Mouse (Mus musculus) adrenal gland, postnatal 4 days (tissue): ENCODE measurements around the gene 5330417H12Rik. TPM values are rescaled to one million over a fixed set of nuclear protein-coding genes. Genes with fewer than 3 reads are reported as not detected.
A peak's percentile ranks its signal among the peaks of the same experiment; 100 is the strongest.

ENCODE experiments used
- DNase-seq, 2 experiments: peaks; one replicate each; pipeline ENCODE4 v3.0.0; 2021 to 2022; ENCODE audit warnings: low spot score in 2 of 2, mixed read lengths in 2 of 2
- long read RNA-seq, 2 experiments: library from polyadenylated mRNA; stranded (forward); transcript quantifications; one replicate each; pipeline ENCODE4 v2.0.0; 2021
- total RNA-seq, 2 experiments: library from RNA; stranded (reverse); gene quantifications; 2 replicates each; pipeline ENCODE4 v1.2.3; 2021

Gene 5330417H12Rik
- not detected for total RNA-seq
- long read RNA-seq, experiment 1, result 0 reads
- long read RNA-seq, experiment 2, result 0 reads

GRCm38 (mm10) chr7:107625061-107625460 is at the start of gene 5330417H12Rik:
5330417H12Rik (minus strand) TSS chr7:107625161.
- DNase-seq, result no peak

DNA sequence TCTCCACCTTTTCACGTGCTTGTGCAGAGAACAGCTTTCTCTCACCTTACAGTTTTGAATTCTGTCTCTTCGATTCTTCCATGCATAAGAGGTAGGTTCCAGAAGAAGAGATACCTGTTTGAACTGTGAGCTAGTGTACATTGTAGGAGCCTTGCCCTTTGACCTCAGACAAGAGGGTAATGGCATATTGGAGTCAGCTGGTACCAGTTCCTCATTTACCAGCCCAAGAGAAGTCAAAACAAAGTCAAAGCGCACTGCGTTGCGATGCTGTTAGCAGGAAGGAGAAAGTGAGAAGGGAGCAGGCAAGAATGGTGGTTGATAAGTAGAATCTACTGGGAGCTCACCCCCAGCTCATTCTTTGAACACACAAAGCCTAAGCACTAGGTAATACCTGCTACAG is 43.6 kb upstream of the 5330417H12Rik start:
- no peak for DNase-seq

DNA sequence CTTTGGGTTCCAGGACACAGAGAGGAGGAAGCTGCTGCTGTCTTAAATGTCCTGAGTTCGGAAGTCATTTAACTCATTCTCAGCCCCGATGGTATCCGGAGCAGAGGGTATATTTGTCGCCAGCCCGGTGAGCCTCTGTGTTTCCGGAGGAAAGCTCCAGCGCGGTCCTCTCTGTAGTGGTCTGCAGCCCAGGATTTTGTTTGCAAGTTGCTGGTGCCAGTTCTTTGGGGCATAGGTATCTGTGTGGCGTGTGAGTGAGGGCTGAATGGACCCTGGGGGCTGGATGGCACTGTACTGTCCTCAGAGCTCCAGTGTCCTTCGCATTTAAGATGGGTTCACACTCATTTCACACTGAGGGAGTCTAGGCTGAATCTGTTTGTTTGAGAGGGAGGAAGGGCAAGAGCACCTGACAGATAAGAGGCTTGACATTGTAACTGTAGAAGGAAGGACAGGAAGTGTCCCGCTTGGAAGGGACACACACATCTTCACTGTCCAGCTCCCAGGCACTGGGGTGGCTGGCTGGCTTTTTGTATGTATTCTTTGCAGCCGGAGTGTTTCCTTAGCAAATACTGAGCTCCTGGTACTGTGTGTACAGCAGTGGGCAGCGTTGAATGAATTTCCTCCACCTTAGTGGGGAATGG is 41.4 kb upstream of the 5330417H12Rik start:
- DNase-seq, result no peak

GRCm38 (mm10) chr7:107665586-107666261 is 40.8 kb upstream of the 5330417H12Rik start:
- DNase-seq, result no peak

DNA sequence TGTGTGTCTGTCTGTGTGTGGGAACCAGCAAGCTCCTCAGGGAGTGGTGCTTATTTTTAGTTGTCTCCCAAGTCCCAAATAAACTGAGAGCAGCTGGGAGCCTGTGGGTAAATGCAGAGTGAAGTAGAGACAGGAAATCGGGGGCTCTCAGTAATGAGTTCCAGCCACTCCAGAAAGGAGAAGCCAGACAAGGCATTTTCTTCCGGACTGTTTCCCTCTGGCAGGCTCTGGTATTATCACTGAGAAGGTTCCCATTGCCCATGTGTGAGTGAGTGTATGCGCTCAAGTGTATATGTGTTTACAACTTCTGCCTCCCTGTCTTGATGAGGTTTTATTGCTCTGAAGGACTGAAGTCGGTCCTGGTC is 40.2 kb upstream of the 5330417H12Rik start:
- DNase-seq, result no peak

DNA sequence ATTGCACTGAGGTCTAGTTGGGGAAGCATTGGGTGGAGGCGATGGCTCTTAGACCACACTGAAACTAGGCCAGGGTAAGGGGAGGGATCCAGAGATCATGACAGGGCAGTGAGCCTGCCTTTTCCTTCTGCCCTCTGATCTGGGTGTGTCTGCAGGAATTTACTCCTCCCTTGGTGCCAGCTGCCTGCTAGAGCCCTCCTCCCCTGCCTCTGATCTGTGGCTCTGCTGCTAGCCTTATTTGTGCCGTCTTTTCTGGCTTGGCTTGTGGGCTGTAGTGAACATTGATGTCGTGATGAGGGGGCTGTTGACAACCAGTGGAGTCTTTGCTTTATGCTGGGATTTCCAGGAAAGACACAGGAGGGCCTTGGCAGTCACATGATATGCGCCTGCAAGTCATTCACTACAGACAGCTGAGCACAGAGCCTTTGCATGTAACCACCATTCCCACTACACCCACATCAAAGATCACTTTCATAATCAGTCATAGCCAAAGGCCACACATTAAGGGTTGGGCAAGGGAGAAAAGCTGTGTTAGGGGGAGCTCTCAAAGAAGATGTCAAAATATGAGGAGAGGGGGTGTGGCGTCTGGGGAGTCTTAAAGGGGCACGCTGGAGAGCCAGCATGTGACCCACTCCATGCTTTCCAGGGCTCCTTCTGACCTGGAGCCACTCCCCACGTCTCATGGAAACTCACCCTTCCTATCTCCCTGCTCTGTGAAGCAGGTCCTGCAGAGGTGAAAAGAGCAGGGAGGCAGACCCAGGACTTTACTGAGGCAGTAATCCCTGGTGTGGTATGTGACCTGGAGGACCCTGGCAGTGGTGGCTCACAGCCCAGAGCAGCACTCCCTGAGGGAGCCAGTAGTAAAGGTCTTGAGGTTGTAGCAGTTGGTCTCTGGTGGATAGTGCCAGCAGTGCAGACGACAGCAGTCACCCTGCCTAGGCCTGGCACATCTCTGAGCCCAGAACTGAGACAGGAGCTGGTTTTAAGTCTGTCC is 39.4 kb upstream of the 5330417H12Rik start:
- DNase-seq, result no peak

DNA sequence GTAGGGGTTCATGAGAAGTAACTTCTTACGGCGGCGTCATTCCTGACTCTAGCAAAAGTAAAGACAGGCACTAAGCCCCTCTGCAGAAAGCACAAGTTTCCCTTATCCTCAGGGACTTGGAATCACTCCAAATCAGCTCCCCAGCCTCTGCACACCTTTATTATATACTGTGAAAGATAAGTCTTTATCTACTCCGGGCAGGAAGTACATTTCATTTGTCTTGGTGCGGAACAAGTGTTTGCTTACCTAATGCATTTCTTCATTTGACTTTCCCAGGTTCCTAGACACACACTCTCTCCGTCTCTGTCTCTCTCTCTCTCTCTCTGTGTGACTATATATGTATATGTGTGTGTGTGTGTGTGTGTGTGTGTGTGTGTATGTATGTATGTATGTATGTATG is 38.7 kb upstream of the 5330417H12Rik start:
- DNase-seq, result no peak

DNA sequence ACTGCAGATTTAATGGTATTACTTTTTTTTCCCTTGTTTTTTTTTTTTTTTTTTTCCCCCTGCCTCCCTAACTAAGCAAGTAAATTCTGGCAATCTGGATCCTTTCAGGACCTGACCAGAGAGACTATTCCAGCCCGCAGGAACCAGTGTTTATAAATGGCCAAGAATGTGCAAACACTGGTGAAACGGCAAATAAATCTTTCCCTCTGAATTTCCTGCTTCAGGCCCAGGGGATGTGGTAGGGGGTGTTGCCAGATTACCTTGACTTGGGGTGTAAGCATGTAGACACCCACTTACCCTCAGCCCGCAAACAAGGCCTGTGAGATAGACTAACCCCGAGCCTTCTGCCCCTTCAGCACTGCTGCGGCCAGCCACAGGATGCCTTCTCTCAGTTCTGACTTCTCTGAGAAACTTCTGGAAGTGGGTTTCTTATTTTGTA is 36.9 kb upstream of the 5330417H12Rik start:
- DNase-seq, result no peak

DNA sequence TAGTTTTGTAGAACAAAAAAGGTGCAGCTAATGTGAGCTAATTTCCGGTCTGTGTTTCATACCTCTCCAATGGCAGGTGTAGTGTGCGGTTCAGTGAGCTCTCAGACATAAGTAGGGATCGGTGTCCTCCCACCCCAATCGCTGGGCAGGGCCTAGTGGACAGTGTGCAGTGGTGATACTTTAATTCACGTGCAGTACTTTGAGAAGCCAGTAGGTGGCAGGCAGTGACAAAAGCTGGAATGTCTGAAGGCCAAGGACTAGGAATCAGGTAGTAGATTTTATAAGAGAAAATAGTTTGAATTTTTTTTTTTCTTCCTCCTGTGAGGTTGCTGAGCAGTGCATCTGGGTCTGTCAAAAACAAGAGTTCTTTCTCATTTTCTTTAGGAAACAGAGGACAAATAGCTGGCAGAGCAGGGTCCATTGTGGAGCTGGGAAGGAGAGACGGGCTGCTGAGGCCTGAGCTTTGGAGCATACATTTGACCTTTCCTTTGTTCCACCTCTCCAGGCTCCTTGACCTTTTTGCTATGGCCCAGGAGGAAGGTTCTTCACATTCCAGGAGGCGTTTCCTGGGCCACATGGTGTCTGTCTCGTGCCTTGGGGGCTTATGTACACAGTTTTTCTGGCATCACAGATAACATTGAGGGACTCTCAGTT is 36.4 kb upstream of the 5330417H12Rik start:
- peak in 1 of 2 experiments; percentile 21 for DNase-seq

GRCm38 (mm10) chr7:107659186-107659918 is 34.4 kb upstream of the 5330417H12Rik start:
- no peak for DNase-seq

- no peak for DNase-seq
Measured at GRCm38 (mm10) chr7:107656451-107656850, 31.5 kb upstream of the 5330417H12Rik start.

- no peak for DNase-seq
Measured at GRCm38 (mm10) chr7:107651821-107652220, 26.9 kb upstream of the 5330417H12Rik start.

DNA sequence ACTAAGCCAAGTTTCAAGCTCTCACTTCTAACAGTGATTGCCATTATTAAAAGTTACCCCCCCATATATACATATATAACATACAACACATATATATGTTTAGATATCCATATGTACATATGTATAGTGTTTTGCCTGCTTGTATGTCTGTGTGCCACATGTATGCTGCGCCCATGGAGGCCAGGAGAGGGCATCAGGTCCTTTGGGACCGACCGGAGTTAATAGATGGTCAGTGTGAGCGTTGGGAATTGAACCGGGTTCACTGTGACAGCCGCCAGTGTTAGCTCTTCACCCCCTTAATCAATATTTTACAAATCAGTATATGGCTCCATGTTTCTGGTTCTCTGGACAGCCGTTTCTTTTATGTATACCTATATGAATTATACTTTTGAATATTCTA is 25.0 kb upstream of the 5330417H12Rik start:
- no peak for DNase-seq

DNA sequence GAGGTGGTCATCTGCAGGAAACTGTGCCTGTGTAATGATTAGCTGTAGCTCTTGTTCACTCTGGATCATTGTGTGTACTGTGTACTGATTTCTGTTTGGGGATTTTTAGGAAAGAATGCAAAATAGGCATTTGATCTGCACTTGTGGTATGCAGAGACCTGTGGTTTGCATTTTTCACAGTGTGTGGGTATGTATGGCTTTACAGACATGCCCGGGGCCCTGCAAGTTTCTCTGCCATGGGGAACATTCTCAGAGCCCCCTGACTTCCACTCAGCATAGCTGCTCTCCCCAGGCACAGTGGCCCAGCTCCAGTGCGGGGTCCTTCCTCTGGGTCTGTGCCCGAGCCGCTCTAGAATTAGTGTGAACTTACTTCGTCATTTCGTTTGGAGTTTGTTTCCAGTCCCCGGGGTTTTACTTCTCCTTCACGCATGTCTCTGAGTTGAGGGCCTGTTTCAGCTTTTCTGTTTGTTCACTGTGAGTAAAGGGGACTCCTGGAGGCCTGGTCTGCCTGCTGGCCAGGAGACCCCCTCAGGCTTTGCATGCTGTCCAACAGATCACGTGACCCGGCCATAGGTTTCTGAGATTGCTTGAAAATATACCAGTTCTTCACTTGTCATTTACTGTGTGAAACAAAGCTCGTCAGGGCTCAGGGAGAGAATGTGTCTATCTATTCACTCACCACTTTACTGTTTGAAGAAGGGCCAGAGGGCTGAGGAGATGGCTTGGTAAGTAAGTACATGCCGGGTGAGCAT is 24.2 kb upstream of the 5330417H12Rik start:
- DNase-seq, result no peak

GRCm38 (mm10) chr7:107644987-107645386 is 20.0 kb upstream of the 5330417H12Rik start:
- no peak for DNase-seq

DNA sequence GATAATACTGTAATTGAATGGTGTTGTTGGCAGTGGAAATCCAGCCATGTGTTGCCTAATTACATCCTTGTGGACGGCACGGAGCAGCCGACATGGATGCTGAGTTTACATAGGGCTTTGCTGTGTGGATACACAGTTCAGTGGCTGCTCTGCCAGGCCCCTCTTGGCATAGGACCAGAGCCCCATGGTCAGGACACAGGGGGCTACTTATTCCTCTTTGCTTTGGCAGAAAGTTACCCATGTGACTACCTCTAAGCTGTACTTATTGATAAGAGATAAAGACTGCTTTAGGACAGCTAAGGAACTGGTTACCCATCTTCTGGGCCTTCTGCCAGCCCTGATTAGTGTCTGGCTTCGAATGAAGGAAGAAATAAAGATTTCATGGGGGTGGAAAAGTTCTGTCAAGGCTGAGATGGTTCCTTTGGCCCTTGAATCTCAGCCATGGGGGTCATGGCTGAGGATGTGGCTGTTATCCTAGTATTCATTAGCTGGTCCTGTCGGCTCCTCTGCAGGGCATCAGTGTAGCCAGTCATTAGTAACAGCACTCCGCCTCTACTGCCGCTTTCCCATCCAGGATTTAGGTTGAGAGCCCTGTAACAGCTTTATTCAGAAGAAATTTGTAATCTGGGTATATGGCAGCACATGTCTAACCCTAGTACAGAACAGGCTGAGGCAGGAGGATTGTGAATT is 17.8 kb upstream of the 5330417H12Rik start:
- no peak for DNase-seq

DNA sequence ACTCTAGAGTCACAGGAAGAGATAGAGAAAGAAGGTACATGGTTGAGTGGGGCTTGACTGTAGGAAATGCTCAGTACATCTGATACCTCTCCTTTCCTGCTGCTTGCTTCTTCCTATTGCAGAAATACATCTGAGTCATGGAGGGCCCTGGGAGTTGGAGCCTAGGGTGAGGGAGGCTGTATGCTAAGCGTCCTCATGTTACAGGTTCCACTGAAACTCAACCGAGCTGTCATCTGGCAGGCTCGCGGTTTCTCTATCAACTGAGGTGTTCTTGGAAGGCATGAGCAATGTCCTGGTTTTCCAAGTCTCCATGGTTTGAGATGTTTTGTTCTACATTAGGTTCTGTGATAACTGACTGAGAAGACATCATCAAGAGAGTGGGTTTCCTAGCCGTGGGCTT is 13.1 kb upstream of the 5330417H12Rik start:
- no peak for DNase-seq

GRCm38 (mm10) chr7:107637398-107637797 is 12.4 kb upstream of the 5330417H12Rik start:
- DNase-seq, result no peak

GRCm38 (mm10) chr7:107633201-107633600 is 8.2 kb upstream of the 5330417H12Rik start:
- DNase-seq, result no peak
